Mouse (Mus musculus) liver, embryonic 13.5 days (tissue): ENCODE measurements around the gene Atxn7l3. TPM values are rescaled to one million over a fixed set of nuclear protein-coding genes. Genes with fewer than 3 reads are reported as not detected.

Source experiments
- ATAC-seq: fragments of 200-750 bp; cut with Nextera tagmentation; 2 replicates; pipeline ENCODE4 v1.8.0; 2017; ENCODE audit warnings: low read depth, mild to moderate bottlenecking, moderate number of reproducible peaks, moderate library complexity
- DNase-seq: peaks from one replicate; pipeline ENCODE4 v3.0.0; 2022
- H3K27ac ChIP-seq: fragments of 300-500 bp; sonication (generic); 2 replicates; pipeline ENCODE4 v1.5.1; 2015; ENCODE audit warnings: moderate library complexity, mild to moderate bottlenecking, inconsistent platforms
- H3K27me3 ChIP-seq: fragments of 300-500 bp; sonication (generic); 2 replicates; pipeline ENCODE4 v1.6.1; 2015; ENCODE audit warnings: mild to moderate bottlenecking, inconsistent platforms
- H3K36me3 ChIP-seq: fragments of 300-500 bp; sonication (generic); 2 replicates; pipeline ENCODE4 v1.6.1; 2015; ENCODE audit warnings: mild to moderate bottlenecking, inconsistent platforms
- H3K4me1 ChIP-seq: fragments of 300-500 bp; sonication (generic); replicated peaks from 2 replicates; pipeline ENCODE4 v1.6.1; 2015; ENCODE audit warnings: inconsistent platforms
- H3K4me2 ChIP-seq: fragments of 300-500 bp; sonication (generic); 2 replicates; pipeline ENCODE4 v1.6.1; 2015; ENCODE audit warnings: inconsistent platforms, mild to moderate bottlenecking, moderate library complexity
- H3K4me3 ChIP-seq: fragments of 300-500 bp; sonication (generic); replicated peaks from 2 replicates; pipeline ENCODE4 v1.5.1; 2015; ENCODE audit warnings: mild to moderate bottlenecking, inconsistent platforms
- H3K9ac ChIP-seq: fragments of 300-500 bp; sonication (generic); 2 replicates; pipeline ENCODE4 v1.6.1; 2015; ENCODE audit warnings: mild to moderate bottlenecking, inconsistent platforms
- H3K9me3 ChIP-seq: fragments of 300-500 bp; sonication (generic); replicated peaks from 2 replicates; pipeline ENCODE4 v1.6.1; 2016; ENCODE audit warnings: inconsistent platforms
- WGBS: fragments of 180-500 bp; shearing (Covaris S2); methylation state at CpG from one replicate; pipeline ENCODE4 v1.1.7; 2015; ENCODE audit not compliant: insufficient replicate concordance; 5-methylcytosine and 5-hydroxymethylcytosine counted together
- polyA plus RNA-seq: library from polyadenylated mRNA; unstranded; fragments of >200 nt; fragmentation: Nextera tagmentation; extraction: Ambion mirVana; gene quantifications from 2 replicates; pipeline ENCODE4 v1.2.1, GENCODE M21; 2015

Gene Atxn7l3
- polyA plus RNA-seq, 1 experiment from 2014 or later: 4.9 TPM

DNA sequence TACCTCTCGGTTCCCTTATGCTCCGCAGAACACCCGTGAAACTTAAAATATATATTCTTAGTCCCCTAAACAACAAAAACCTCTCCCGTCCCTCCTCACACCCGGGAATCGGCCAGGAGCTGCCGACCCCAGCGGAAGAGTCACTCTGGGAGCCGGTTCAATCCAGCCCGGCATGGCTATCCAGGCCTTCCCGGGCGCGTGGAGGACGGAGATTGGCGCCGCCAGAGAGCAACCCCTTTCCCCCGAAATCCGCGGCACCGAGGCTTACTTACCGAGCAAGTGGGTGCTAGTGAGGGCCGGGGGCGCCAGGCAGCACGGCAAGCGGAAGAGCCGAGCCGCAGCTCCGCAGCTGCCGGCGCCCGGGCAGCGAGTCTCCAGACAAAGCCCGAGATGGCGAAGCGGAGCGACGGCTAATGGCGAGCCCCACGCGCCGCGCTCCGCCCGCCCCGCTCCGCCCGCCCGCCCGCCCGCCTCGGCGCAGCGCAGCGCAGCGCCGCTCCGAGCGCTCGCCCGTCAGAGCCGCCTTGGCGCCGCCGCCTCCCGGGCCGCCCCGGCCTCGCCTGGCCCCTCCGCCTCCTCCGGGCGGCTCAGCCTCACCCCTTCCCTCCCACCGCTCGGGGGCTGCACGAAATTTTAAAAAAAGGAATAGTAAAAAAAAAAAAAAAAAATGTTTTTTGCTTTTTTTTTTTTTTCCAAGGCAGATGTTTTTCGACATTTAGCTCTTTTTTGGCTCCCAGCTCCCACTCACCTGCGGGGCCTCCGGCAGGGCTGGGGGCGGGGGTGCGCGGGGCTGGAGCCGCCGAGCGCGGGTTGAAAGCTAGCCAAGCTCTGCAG, 22.4 kb upstream of the Atxn7l3 start:
- Histone ChIP-seq H3K9me3 (no peaks in the 10 kb centered on the region), H3K4me2 (peak overlapping the region; percentile 99), H3K4me3 (peak overlapping the region; percentile 99), H3K27me3 (peaks cover 21% of the 10 kb centered on the region), H3K9ac (peak overlapping the region; percentile 100), H3K27ac (peak overlapping the region; percentile 99), H3K4me1 (peaks cover 44% of the 10 kb centered on the region), H3K36me3 (peaks cover 21% of the 10 kb centered on the region)
- ATAC-seq (peak; percentile 55), DNase-seq (peak; percentile 63)
- under 1% methylated on average over 79 of the region's 84 CpGs for WGBS

DNA sequence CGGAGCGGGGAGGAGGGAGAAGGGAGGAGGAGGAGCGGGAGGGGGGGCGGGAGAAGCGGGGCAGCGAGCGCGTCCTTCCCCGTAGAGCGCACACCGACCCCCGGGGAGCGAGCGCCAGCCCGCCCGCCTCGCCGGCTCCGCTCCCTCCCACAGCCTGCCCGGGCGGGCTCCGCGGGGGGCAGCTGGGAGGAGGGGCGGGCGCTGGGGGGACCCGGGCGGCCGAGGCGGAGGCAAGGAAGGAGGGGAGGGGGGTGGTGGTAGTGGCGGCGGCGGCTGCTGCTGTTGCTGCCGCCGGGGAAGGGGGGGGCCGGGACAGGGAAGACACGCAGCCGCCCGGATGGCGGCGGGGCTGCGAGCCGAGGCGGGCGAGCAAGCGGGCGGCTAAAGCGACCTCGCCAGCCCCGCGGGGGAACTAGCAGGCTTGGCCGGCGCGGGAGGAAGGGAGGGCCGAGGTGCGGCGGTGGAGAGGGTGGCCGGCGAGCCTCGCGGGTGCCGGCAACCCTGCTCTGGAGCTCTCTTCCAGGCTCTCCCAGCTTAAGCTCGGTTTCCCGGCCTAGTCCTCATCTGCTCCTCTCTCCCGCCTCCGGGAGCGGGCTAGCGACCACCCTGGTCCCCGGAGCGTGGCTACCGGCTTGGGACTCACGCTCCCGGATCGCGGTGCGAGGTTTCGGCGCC, 21.6 kb upstream of the Atxn7l3 start:
- H3K27ac ChIP-seq: peak overlapping the region; percentile 99
- 1% methylated on average over 47 of the region's 77 CpGs for WGBS
- peaks cover 15% of the 10 kb centered on the region for H3K27me3 ChIP-seq
- no peaks in the 10 kb centered on the region for H3K9me3 ChIP-seq
- peak overlapping the region; percentile 100 for H3K9ac ChIP-seq
- H3K4me3 ChIP-seq: peak overlapping the region; percentile 99
- peak; percentile 47 for ATAC-seq
- H3K4me1 ChIP-seq: peaks cover 51% of the 10 kb centered on the region
- peak overlapping the region; percentile 99 for H3K4me2 ChIP-seq
- peaks cover 29% of the 10 kb centered on the region for H3K36me3 ChIP-seq
- DNase-seq: peak; percentile 61

DNA sequence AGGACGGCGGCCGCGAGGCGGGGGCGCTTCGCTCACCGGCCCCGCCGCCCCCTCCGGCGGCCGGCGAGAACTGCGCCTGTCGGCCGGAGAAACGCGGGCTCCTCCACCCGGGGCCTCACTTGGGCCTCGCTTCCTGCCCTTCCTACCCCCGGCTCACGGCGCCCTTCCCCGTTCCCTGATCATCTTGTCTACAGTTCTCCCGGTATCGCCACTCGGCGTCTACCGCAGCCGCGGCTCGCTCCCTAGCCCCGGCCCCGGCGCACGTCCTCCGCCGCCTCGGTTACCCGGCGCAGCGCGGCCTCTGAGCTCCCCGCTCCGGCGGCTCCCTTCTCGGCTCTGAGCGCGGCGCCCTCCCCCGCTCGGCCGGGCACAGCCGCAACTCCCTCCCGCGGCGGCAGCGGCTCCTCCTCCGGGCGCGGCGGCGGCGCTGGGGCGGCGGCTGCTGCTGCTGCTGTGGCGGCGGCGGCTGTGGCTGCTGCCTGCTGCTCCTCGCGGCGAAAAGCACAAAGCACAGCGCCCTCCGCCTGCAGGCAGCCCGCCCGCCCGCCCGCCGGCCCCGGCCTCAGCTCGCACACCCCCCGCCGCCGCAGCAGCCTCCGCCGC, 21.0 kb upstream of the Atxn7l3 start:
- no peaks in the 10 kb centered on the region for H3K9me3 ChIP-seq
- peak; percentile 55 for DNase-seq
- peak overlapping the region; percentile 100 for H3K9ac ChIP-seq
- peaks cover 35% of the 10 kb centered on the region for H3K36me3 ChIP-seq
- peak; percentile 15 for ATAC-seq
- H3K27me3 ChIP-seq: peaks cover 11% of the 10 kb centered on the region; the same call in 1 of the 2 replicates
- H3K4me2 ChIP-seq: peak overlapping the region; percentile 99
- H3K27ac ChIP-seq: peak overlapping the region; percentile 99
- peaks cover 57% of the 10 kb centered on the region for H3K4me1 ChIP-seq
- H3K4me3 ChIP-seq: peak overlapping the region; percentile 99
- under 1% methylated on average over 70 of the region's 87 CpGs for WGBS

DNA sequence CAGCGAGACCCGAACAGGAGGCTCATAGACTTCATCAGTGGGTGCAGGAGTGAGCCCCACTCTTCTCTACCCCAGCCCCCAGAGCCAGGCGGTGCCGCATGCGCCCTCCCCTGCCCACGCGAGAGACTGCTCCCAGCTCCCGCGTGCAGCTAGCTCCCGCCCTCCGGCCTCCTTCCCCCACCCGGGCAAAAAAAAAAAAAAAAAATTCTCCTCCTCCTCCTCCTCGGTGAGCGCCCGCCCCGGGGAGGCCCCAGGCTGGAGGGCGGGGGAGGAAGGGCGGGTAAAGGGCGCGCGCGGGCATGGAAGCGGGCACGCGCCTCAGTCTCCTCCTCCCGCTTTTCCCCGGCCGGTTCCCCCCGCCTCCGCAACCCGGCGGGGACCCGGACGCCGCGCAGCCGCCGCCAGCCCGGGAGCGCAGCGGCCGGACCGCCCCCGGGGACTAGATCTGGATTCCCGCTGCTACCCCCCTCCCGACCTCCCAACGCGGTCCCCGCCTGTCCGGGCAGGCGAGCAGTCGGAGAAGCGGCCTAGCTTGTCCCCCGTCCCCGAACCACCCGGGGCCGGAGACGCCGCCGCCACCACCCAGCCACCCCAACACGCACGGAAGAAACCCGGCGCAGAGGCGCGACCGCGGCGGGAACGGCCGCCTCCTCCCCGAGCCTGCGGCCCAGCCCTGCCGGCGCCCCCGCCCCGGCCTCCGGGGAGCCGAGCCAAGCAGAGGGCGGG, 20.3 kb upstream of the Atxn7l3 start:
- H3K9ac ChIP-seq: peak overlapping the region; percentile 100
- WGBS: under 1% methylated on average over 56 of the region's 80 CpGs
- peak overlapping the region; percentile 99 for H3K4me2 ChIP-seq
- peak overlapping the region; percentile 99 for H3K4me3 ChIP-seq
- DNase-seq: peak; percentile 91
- no peaks in the 10 kb centered on the region for H3K9me3 ChIP-seq
- H3K27me3 ChIP-seq: peaks cover 6% of the 10 kb centered on the region; the same call in 1 of the 2 replicates
- peaks cover 64% of the 10 kb centered on the region for H3K4me1 ChIP-seq
- peak overlapping the region; percentile 99 for H3K27ac ChIP-seq
- H3K36me3 ChIP-seq: peaks cover 42% of the 10 kb centered on the region
- peak; percentile 57 for ATAC-seq

DNA sequence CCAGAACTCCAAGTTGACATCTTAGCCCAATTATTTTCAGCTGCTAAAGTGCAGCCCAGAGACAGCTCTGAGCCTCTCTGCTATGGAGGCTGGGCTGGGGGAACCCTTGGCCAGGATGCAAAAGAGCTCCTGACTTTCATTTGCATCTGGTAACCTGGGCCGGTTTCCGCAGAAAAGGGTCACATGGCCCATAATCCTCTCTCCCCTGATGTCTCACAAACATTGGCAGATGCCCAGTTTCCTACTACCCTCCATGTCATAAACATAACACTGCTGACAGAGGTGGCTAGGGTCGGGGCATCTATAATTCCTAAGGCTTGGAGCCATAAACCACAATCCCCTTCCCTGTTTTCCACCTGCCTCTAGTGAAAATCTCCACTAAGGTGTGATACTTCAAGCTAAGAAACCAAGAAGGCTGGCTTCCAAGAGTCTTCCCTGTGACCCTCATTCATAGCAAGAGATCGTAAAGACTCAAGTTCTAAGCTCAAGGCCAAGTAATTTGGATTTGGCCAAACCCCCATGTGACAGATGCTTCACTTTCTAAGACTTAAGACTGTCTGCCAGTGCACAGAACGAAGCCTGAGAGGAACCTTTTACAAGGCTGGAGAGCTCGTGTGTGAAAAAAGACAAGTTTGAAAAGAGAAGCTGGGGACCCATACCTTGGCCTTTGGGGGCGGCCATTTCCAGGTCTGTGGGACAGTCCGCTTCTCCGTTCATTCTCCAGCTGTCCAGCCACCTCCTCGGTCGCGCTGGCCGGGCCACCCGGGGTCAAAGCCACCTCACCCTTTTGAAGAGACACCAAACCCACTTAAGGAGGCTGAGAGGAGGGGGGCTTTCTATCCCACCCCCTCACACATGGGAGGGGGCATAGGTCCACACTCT, 19.5 kb upstream of the Atxn7l3 start:
- H3K4me3 ChIP-seq: peak overlapping the region; percentile 99
- H3K4me1 ChIP-seq: peaks cover 70% of the 10 kb centered on the region
- H3K9me3 ChIP-seq: no peaks in the 10 kb centered on the region
- H3K9ac ChIP-seq: peak overlapping the region; percentile 100
- peak overlapping the region; percentile 99 for H3K4me2 ChIP-seq
- ATAC-seq (no peak), DNase-seq (no peak)
- peak overlapping the region; percentile 88 for H3K27ac ChIP-seq
- peaks cover 50% of the 10 kb centered on the region for H3K36me3 ChIP-seq
- H3K27me3 ChIP-seq: no peaks in the 10 kb centered on the region
- 10% methylated on average over 14 of the region's 14 CpGs for WGBS

DNA sequence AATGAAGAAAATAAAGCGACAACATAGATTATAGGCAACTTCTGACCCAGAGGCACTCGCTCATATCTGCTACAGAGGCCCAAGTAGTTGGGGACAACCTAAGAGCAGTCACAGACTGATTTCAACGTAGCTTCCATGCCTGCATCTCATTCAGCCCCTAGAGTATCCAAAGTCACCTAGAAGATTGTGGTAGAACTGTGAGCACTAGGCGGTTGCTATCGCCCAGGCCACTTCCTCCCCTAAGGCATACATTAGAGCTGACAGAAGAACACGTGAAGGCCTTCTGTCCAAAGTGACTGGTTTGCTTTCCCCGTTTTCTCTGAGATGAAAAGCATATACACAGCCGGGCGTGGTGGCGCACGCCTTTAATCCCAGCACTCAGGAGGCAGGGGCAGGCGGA, 17.9 kb upstream of the Atxn7l3 start:
- DNase-seq (no peak), ATAC-seq (no peak)
- Histone ChIP-seq H3K9ac (peak overlapping the region; percentile 100), H3K4me2 (0 out of 2 replicates have a peak overlapping the region, but pooled peaks have one; percentile 10), H3K9me3 (no peaks in the 10 kb centered on the region), H3K27ac (no peak overlapping the region; the same call in 1 of the 2 replicates), H3K27me3 (no peaks in the 10 kb centered on the region), H3K4me3 (no peak overlapping the region), H3K36me3 (peaks cover 66% of the 10 kb centered on the region), H3K4me1 (peaks cover 71% of the 10 kb centered on the region)
- 74% methylated on average over 12 of the region's 12 CpGs for WGBS

DNA sequence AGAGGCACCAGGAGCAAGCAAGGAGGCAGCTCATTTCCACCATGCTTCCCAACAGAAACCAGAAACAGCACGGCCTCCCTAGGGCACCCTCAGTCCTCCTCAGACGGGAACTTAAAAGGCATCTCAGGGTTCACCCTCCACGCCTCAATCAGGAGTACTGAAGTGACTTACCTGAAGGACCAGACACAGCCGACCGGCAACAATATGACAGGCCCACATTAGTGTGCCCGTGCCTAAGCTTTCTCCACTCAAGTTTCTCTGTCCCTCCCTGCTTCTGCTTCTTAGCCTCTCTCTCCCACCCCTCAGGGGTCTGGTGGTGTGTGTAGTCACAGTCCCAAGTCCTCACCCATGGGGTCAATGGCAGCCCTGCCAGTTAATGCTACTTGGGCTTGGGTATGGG, 16.2 kb upstream of the Atxn7l3 start:
- ATAC-seq: no peak
- Histone ChIP-seq H3K4me1 (peaks cover 88% of the 10 kb centered on the region), H3K9me3 (no peaks in the 10 kb centered on the region), H3K36me3 (peaks cover 80% of the 10 kb centered on the region), H3K27ac (peak overlapping the region; percentile 84; the same call in 1 of the 2 replicates), H3K4me3 (no peak overlapping the region), H3K9ac (peak overlapping the region; percentile 33; the same call in 1 of the 2 replicates), H3K4me2 (no peak overlapping the region), H3K27me3 (no peaks in the 10 kb centered on the region)
- DNase-seq: no peak
- 86% methylated on average over 6 of the region's 6 CpGs for WGBS

DNA sequence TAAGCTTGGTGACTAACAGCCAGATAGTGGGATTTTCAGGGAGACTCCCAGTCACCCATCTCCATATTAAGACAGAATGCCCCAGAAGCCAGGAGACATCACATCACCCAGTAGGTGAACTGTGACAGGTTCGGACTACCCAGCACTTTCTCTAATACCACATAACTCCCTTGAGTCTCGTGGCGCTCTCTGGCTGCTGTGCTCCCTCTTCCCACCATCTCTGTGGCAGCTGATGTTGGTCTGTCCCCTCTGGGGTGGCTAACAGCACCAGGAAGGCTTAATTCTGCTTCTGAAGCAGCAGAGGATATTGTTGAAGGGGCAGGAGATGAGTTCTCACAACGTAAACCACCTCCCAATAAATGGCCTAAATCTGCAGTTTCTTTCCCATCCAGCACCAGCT, 15.5 kb upstream of the Atxn7l3 start:
- Histone ChIP-seq H3K9me3 (no peaks in the 10 kb centered on the region), H3K4me2 (0 out of 2 replicates have a peak overlapping the region, but pooled peaks have one; percentile 2), H3K36me3 (peaks cover 87% of the 10 kb centered on the region), H3K4me3 (no peak overlapping the region), H3K27ac (peak overlapping the region; percentile 84), H3K9ac (0 out of 2 replicates have a peak overlapping the region, but pooled peaks have one; percentile 33), H3K4me1 (peaks cover 89% of the 10 kb centered on the region), H3K27me3 (no peaks in the 10 kb centered on the region)
- DNase-seq (no peak), ATAC-seq (no peak)
- WGBS: 84% methylated on average over 4 of the region's 4 CpGs

DNA sequence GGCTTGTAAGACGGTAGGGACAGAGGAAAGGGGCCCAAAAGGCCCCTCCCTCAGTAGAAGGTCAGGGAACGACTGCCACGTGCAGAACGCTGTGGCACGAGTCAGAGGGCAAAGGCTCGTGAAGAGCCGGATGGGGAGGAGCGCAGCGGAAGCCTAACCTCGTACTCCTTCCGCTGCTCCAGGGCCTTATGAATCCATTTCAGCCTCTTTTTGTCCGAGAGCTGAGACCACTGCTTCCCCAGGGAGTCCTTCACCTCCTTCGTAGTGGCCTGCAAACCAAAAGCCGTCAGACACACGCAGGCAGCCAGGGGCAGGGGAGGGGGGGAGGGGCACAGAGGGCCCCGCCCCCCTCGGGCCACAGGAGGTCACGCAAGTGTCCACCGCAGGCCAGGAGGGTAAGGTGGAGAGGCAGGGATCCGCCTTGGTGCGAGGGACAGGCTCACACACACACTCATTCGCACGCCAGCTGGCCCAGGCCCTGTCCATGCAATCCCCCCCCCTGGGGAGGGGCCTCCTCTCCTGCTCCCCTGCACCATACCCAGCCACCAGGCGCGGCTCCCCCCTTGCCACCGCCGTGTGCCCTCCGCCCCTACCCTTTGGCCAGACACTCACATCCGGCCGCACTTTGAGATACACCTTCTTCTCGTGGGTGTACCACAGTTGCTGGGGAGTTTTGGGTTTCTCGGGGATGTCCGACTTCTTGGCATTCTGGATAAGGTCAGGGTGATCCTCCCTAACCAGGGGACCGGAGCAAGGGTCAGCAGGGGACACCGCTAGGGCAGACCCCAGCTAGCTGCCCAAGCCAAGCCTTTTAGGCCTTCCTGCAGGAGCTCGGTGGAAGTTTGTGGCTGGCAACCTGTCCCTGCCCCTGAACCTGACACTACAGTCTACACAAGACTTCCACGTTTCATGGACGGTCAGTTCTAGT, 14.6 kb upstream of the Atxn7l3 start:
- Histone ChIP-seq H3K9ac (peak overlapping the region; percentile 72), H3K4me3 (peak overlapping the region; percentile 61)
- DNase-seq: no peak

More for the DNA sequence above, 14.6 kb upstream of the Atxn7l3 start:
- peak overlapping the region; percentile 82 for H3K4me2 ChIP-seq
- H3K4me1 ChIP-seq: peaks cover 85% of the 10 kb centered on the region
- peaks cover 96% of the 10 kb centered on the region for H3K36me3 ChIP-seq
- no peaks in the 10 kb centered on the region for H3K9me3 ChIP-seq
- WGBS: 48% methylated on average over 36 of the region's 38 CpGs
- no peaks in the 10 kb centered on the region for H3K27me3 ChIP-seq
- peak overlapping the region; percentile 84 for H3K27ac ChIP-seq
- peak; percentile 2; the same call in 1 of the 2 replicates for ATAC-seq
